Mouse (Mus musculus): ENCODE measurements around the gene BC005624.

BC005624 gene

DNA sequence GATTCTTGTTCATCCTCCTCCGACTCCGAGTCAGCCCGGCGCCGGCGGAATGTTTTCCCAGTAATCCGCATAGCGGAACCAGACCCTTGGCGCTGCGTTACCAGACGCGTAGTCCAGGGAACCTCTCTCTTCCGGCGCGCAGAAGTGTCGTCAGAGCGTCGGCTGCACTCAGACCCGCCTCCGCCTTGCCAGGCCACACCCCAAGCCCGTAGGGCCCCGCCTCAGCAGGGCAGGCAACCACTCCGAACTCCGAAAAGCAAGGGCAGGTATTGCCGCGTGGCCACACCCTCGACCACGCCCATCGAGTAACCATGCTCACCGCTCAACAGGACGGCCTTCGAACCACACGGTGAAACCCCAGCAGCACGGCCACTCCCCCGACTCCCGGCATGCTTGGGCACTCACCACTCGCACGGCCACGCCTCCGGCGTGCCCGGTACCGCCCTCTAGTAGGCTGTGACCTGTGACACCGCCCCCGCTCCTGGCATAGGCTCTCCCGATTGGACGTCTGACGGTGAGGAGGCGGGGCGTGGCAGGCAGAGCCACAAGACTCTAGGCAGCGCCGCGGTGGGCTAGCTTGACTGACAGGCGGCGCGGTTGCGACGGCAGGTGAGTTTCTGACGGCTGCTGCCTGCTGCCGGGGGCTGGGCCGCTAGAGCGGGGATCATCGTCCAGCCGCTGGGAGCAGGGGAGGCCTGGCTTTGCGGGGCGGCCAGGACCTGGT lies at the start of gene BC005624, which contains the start of gene Usp20:
BC005624 (minus strand) TSS at position 412 of the 724 bp plus-strand sequence.
Usp20 (plus strand) TSS at position 490 of the 724 bp plus-strand sequence.
- DNase-seq (ENCODE audit: low read depth, low spot score) = peak; percentile 100

DNA sequence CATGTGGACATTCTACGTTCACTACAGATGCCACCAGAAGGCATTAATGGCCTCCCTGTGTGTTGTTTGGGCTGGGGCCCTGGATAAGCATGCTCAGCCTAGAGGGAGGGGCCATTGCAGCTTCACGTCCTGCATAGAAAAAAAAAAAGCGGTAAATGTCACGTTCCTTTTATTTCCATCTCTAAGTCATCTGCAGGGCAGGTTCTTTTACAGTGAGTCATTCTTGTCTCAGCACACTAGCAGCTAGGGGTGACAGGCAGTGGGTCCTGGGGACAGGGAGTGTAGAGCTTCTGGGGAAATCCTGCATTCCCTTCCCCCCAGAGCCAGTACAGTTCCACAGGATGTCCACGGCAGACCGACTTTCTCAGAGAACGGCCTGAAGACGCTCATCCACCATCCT lies 44.6 kb upstream of the BC005624 start:
- no peak for DNase-seq (ENCODE audit: low read depth, low spot score)

DNA sequence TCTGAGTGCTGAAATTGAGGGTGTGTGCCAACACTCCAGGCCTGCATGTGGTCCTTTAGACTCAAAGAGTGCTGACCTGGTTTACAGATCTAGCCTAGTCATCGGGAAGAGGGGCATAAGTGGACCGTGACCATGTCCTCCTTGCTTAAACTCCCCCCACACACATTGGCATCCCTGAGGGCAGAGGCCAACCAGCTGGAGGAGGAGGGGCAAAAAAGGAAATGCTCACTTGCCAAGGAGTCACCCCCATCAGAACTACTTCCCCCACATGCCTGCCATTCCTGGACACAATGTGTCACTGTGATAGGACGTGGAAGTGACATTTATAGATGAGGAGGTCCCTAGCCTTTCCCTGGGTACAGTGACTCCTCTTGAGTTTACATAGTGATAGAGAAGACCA lies 43.5 kb upstream of the BC005624 start:
- DNase-seq (ENCODE audit: low read depth, low spot score) = no peak

- no peak for DNase-seq (ENCODE audit: low read depth, low spot score)
Measured at GRCm38 (mm10) chr2:31024618-31025370, 42.8 kb upstream of the BC005624 start.

DNA sequence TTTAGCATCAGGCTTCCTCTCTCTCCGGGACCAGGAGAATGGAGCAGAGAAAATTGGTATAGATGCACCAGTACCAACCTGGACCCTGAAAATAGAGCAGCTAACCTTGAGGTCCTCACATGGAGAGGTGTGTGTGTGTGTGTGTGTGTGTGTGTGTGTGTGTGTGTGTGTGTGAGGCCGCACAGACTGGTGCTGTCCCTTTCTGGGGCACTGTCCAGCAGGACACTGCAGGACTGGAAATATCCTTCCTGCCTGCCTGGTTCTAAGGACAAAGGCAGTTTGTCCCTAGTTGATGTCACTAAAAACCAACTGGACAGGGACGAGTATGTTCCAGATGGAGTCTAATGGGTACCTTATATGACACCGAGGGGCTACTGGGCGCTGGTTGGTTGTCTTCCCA lies 41.9 kb upstream of the BC005624 start:
- no peak for DNase-seq (ENCODE audit: low read depth, low spot score)

DNA sequence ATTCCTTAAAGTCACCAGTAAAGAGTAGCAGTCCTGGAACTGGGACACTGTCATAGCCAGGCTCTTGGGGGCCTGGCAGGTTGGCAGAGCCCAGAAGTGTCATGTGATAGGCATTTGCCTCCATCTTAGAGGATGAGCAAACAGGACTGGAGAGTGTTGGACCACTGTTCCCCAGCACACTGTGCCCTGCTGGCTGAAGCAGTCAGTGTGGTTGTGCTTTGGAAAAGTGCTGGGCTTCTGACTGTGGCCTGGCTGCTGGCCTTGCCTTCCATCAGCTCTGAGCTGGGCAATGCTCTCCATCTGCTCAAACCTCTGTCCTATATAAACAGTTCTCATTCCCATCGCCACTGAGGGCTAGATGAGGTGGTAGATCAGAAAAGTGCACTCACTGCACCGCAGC lies 38.2 kb upstream of the BC005624 start:
- no peak for DNase-seq (ENCODE audit: low read depth, low spot score)

DNA sequence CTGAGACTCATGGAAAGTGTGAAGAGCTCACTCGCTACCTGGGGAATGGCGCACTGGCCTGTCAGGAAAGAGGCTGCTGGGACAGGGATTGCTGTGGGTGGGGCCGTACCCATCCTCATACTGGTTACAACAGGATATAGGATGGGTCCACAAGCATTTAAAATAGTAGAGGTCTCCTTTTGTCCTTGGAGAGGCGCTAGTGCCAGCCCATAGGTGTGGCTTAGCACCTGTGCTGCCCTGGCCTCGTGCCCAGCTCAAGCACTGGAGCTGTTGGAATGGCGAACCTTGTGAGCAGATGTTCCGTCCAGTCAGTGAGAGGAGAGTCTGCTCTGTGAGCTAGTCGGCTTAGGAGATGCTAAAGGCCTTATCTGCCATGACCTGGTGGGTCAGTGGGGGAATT lies 37.0 kb upstream of the BC005624 start:
- no peak for DNase-seq (ENCODE audit: low read depth, low spot score)

GRCm38 (mm10) chr2:31018519-31018918 lies 36.5 kb upstream of the BC005624 start:
- DNase-seq (ENCODE audit: low read depth, low spot score) = no peak

DNA sequence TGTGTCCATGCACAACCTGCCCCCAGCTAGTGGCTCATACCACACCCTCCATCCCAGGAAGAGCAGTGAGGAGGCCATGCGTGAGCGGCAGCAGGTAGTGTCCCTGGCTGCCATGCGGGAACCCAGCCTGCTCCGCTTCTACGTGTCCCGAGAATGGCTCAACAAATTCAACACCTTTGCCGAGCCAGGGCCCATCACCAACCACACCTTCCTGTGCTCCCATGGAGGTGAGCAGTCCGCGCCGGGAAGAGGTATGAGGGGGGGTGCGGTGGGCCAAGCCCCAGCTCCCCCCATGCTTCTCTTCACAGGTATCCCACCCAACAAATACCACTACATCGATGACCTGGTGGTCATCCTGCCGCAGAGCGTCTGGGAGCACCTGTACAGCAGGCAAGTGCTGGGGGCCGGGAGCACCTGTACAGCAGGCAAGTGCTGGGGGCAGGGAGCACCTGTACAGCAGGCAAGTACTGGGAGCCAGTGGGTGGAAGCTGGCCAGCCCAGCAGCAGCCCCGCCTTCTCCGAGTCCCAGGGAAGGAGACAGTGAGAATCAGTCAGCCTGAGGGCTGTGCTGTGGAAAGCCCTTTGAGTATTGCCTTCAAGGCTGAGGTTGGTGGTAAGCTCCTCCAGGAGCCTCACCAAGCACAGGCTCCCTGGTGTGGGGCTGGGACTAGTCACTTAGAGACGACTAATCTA lies 35.8 kb upstream of the BC005624 start:
- no peak for DNase-seq (ENCODE audit: low read depth, low spot score)

GRCm38 (mm10) chr2:31013371-31014120 lies 31.5 kb upstream of the BC005624 start:
- DNase-seq (ENCODE audit: low read depth, low spot score) = no peak

DNA sequence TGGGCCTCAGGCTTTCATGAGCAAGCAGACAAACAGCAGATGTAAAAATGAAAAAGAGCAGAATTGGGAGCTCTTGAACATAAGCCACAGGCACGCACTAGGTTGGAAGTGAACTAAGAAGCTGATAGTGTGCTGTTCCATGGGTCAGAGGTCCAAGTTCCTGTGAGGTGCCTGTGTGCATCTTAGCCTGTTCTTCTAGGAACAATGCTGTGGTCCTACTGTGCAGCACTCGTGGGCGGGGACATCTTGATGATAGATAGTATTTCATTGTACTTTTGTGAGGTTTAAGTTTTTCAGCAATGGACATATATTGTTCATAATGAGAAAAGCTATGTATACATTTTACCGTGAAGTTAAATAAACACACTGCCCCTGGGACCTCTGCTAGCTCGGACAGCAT lies 25.2 kb upstream of the BC005624 start:
- DNase-seq (ENCODE audit: low read depth, low spot score) = no peak

- DNase-seq (ENCODE audit: low read depth, low spot score) = no peak
Measured at GRCm38 (mm10) chr2:31006434-31006833, 24.4 kb upstream of the BC005624 start.

GRCm38 (mm10) chr2:31005453-31005852 lies 23.5 kb upstream of the BC005624 start:
- DNase-seq (ENCODE audit: low read depth, low spot score) = no peak

DNA sequence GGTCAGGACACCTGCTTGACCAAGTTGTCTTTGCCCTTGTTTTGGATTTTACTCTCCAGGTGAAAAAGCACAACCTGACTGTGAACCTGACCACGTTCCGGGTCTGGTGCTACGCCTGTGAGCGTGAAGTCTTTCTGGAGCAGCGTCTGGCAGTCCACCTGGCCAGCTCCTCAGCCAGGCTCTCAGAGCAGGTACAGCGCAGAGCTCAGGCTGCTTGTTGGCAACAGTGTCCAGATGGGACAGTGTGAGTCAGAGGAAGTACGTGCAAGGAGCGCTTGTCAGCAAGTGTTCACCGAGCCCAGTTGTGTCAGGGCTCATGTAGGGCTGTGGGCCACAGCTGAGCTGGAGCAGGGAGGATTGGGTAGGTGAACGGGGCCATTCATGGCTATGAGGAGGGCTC lies 20.9 kb upstream of the BC005624 start:
- no peak for DNase-seq (ENCODE audit: low read depth, low spot score)

- no peak for DNase-seq (ENCODE audit: low read depth, low spot score)
Measured at GRCm38 (mm10) chr2:30998443-30999260, 16.7 kb upstream of the BC005624 start.

- DNase-seq (ENCODE audit: low read depth, low spot score) = no peak
Measured at GRCm38 (mm10) chr2:30995432-30995996, 13.5 kb upstream of the BC005624 start.

DNA sequence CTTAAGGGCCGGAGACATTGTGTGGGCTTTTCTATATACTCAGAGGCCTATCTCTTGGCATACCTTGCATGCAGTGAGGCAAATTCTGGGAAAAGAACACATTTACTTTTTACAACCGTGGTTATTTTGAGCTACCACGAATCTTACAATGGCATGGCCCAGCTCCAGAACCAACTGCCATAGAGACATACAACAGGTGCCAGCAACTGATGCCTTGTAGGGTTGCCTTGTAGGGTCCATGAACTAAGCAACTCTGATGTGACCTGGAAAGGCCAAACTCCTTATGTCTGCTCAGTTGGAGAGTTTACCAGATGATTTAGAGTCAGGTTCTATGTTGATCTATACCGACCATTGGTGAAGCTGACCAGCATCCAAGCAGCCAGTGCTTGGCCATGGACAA lies 12.9 kb upstream of the BC005624 start:
- DNase-seq (ENCODE audit: low read depth, low spot score) = no peak

DNA sequence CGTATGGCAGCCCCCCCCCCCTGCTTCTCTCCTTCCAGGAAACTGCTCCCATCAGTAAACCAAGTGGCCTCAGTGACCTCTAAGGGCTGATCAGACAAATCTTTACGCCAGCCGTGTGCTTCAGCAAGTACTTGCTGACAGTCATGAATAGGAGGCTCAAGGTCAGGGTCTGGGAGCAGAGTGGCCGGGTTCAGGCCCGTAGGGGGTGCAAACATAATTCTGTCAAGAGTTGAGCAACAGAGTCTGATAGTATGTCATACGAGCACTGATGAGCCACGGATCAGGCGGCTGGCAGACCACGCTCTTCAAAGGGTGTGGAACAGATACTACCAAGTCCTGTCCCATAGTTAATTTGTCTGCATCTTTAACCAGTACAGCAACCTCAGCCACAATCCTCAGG lies 8.2 kb upstream of the BC005624 start:
- DNase-seq (ENCODE audit: low read depth, low spot score) = no peak

DNA sequence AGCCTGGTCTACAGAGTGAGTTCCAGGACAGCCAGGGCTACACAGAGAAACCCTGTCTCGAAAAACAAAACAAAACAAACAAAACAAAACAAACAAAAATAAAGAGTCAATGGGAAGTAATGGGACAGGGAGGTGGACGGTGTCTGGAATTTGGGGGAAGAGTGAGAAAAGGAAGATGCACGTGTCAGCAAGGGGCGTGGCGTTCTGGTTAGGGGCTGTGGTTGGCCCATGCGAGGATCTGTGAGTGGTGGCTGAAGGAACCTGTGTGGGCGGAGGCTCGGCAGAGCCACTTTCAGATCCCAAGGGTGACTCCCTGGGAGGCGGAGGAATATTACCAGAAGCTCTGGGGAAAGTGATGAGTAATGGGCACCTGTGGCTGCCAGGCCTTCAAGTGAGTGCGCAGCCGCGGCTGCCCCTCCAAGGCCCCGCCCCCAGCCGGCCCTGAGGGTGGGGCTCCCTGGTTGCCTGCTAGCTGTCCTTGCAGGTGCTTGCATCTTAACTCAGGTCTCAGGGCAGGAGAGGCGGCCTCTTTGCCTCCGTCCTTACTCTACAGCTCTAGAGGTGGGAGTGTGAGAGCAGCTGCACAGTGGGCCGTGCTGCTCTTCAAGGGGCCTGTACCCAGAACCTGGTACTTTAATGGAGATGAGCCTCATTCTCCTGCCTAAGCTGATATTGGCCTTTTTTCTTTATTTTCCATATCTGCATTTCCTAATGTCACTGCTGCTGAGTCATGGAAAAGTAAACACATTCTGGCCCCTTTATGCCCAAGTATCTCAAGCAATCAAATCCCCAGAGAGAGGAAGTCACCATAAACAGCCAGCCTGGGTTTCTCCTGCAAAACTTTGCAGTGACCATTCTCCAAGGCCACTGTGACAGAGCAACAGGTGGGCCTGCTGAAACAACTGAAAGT lies 3.4 kb upstream of the BC005624 start:
- no peak for DNase-seq (ENCODE audit: low read depth, low spot score)

Data from telencephalon, adult 2 months (tissue).